Mouse (Mus musculus) common myeloid progenitor, adult 5-6 weeks (primary cell): ENCODE data around the gene Olfr54. TPM values are rescaled to one million over a fixed set of nuclear protein-coding genes. Genes with fewer than 3 reads are reported as not detected.

Source experiments
- ATAC-seq: replicated peaks from 2 replicates; pipeline ENCODE4 v1.8.0; 2016; ENCODE audit warnings: low read depth, mild to moderate bottlenecking, moderate TSS enrichment, inconsistent platforms; ENCODE audit not compliant: poor library complexity, severe bottlenecking
- total RNA-seq: library from RNA; stranded (forward); fragments of 200-1000, 187-1606 nt; gene quantifications from 2 replicates; pipeline ENCODE4 v1.2.3, GENCODE M21; 2017

Olfr54 gene
- total RNA-seq, 1 experiment from 2014 or later: not detected

DNA sequence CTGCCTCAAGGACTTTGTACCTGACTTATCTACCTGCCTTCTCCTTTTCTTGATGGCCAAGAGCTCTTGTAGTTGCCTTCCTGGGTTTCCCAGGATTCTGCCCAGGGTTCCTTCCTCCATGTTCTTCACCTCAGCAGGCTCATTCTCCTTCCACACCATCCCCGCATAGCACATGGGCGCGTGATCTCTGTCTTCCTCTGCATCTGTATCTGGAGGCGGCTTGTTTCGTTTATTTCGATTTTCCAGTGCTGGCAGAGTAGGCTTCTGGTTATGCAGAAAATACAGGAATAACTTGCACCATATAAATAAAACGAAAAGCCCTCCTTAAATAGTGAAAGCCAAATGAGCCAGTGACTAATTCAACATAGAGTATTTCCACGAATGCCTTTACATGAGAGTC, 49.8 kb downstream of the Olfr54 start:
- no peak for ATAC-seq

Other genes starting within 250 kb of the Olfr54 start
- 1.9 and 2.3 TPM in 2 replicates for gene Zfp354c, start 186.5 kb upstream of the Olfr54 start, total RNA-seq
- gene Zfp879, start 172.7 kb upstream of the Olfr54 start, total RNA-seq: 0.41 and 1.8 TPM in 2 replicates
- not detected in 2 replicates for gene Grm6, start 163.6 kb upstream of the Olfr54 start, total RNA-seq
- gene Zfp454, start 126.6 kb upstream of the Olfr54 start, total RNA-seq: not detected in 2 replicates
- gene Zfp2, start 98.1 kb upstream of the Olfr54 start, total RNA-seq: 5.6 and 5.9 TPM in 2 replicates
- gene Zfp354b, start 82.6 kb upstream of the Olfr54 start, total RNA-seq: 0.05 and 0.24 TPM in 2 replicates
- not detected in 2 replicates for gene 4933414I15Rik, start 70.5 kb upstream of the Olfr54 start, total RNA-seq
- not detected in 2 replicates for gene Prop1, start 60.5 kb upstream of the Olfr54 start, total RNA-seq
- gene Olfr1378, start 47.7 kb upstream of the Olfr54 start, total RNA-seq: not detected in 2 replicates
- gene Olfr1377, start 32.3 kb upstream of the Olfr54 start, total RNA-seq: not detected in 2 replicates
- not detected in 2 replicates for gene Olfr51, start 10.6 kb upstream of the Olfr54 start, total RNA-seq
- not detected in 2 replicates for gene Olfr1375, start 33.9 kb downstream of the Olfr54 start, total RNA-seq
- gene Zfp354a, start 45.0 kb downstream of the Olfr54 start, total RNA-seq: not detected in 2 replicates
- not detected in 2 replicates for gene Gm12569, start 206.2 kb downstream of the Olfr54 start, total RNA-seq
- gene Clk4, start 247.5 kb downstream of the Olfr54 start, total RNA-seq: 181 and 198 TPM in 2 replicates
- gene BC049762, start 248.8 kb downstream of the Olfr54 start, total RNA-seq: not detected in 2 replicates